Mouse (Mus musculus) forebrain, embryonic 11.5 days (tissue): ENCODE measurements around the gene Fancg. TPM values are rescaled to one million over a fixed set of nuclear protein-coding genes. Genes with fewer than 3 reads are reported as not detected.

Experiments
- ATAC-seq: fragments of 200-750 bp; cut with Nextera tagmentation; replicated peaks from 2 replicates; pipeline ENCODE4 v1.8.0; 2017; ENCODE audit warnings: moderate TSS enrichment; ENCODE audit not compliant: low FRiP score
- DNase-seq: peaks from one replicate; pipeline ENCODE4 v3.0.0-alpha.2; 2017; ENCODE audit warnings: low spot score
- H3K27ac ChIP-seq: fragments of 300-500 bp; sonication (generic); 2 replicates; pipeline ENCODE4 v1.5.1; 2014; ENCODE audit warnings: low read depth, low read length
- H3K27me3 ChIP-seq: fragments of 300-500 bp; sonication (generic); 2 replicates; pipeline ENCODE4 v1.6.1; 2014; ENCODE audit warnings: mild to moderate bottlenecking, low read length, mixed read lengths; ENCODE audit not compliant: control insufficient read depth, insufficient read depth
- H3K36me3 ChIP-seq: fragments of 300-500 bp; sonication (generic); 2 replicates; pipeline ENCODE4 v1.6.1; 2014; ENCODE audit warnings: mild to moderate bottlenecking, low read length, moderate library complexity, mixed read lengths; ENCODE audit not compliant: control insufficient read depth, insufficient read depth
- H3K4me1 ChIP-seq: fragments of 300-500 bp; sonication (generic); replicated peaks from 2 replicates; pipeline ENCODE4 v1.6.1; 2014; ENCODE audit warnings: low read length, mixed read lengths; ENCODE audit not compliant: control insufficient read depth, insufficient read depth
- H3K4me2 ChIP-seq: fragments of 300-500 bp; sonication (generic); 2 replicates; pipeline ENCODE4 v1.6.1; 2014; ENCODE audit warnings: low read depth, mild to moderate bottlenecking, low read length, moderate library complexity, mixed read lengths; ENCODE audit not compliant: severe bottlenecking
- H3K4me3 ChIP-seq: fragments of 300-500 bp; sonication (generic); 2 replicates; pipeline ENCODE4 v1.5.1; 2014; ENCODE audit warnings: low read depth, low read length
- H3K9ac ChIP-seq: fragments of 300-500 bp; sonication (generic); 2 replicates; pipeline ENCODE4 v1.6.1; 2014; ENCODE audit warnings: low read length
- H3K9me3 ChIP-seq: fragments of 300-500 bp; sonication (generic); 2 replicates; pipeline ENCODE4 v1.6.1; 2016; ENCODE audit warnings: low read length, mixed read lengths; ENCODE audit not compliant: control insufficient read depth
- WGBS: fragments of 180-500 bp; shearing (Covaris S2); extraction: QIAGEN DNeasy Blood & Tissue Kit; methylation state at CpG from one replicate; pipeline ENCODE4 v1.1.7; 2014; 5-methylcytosine and 5-hydroxymethylcytosine counted together
- polyA plus RNA-seq: library from polyadenylated mRNA; unstranded; fragments of >200 nt; fragmentation: Nextera tagmentation; extraction: Ambion mirVana; gene quantifications from 2 replicates; pipeline ENCODE4 v1.2.1, GENCODE M21; 2014

Gene Fancg
- polyA plus RNA-seq, 1 experiment from 2014 or later: 24.7 TPM

DNA sequence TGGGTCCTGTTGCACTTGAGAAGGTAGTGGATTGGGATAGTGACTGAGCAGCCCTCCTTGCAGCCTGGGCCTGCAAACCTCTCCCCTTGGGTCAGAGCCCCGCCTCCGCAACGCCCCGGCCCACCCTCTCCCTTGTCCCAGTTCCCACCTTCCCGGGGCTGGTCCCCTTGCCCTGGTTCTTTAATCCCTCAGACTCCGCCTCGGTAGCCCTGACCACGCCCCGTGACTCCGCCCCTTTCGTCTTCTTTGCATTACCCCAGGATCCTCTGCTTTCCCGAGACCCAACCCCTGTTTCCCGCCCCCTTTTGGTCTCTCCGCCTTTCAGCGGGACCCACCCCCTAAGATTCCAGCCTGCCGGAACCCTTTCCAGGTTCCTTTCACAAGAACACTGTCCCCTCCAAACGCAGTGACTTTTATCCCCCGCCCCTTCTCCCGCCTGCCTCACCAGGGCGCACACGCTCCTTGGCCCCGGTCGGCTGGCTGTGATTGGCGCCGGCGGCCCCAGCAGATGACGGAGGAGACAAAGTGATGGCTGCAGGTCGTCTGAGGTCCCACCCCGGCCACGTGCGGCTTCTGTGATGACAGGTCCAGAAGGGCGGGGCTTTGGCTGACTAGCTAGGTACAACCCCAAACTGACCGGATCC, 35.5 kb upstream of the Fancg start, which contains the start of gene Fam214b:
Fam214b (minus strand) TSS at position 562 of the 644 bp plus-strand sequence.
- ATAC-seq (peak; percentile 84), DNase-seq (peak; percentile 99)
- under 1% methylated on average over 33 of the region's 33 CpGs for WGBS
- Histone ChIP-seq H3K27me3 (no peaks in the 10 kb centered on the region), H3K36me3 (no peaks in the 10 kb centered on the region), H3K27ac (peak within 1 kb of the TSS; percentile 99), H3K9ac (peak within 1 kb of the TSS; percentile 70), H3K9me3 (no peaks in the 10 kb centered on the region), H3K4me2 (peak within 1 kb of the TSS; percentile 89), H3K4me1 (peaks cover 14% of the 10 kb centered on the region), H3K4me3 (peak within 1 kb of the TSS; percentile 56)

DNA sequence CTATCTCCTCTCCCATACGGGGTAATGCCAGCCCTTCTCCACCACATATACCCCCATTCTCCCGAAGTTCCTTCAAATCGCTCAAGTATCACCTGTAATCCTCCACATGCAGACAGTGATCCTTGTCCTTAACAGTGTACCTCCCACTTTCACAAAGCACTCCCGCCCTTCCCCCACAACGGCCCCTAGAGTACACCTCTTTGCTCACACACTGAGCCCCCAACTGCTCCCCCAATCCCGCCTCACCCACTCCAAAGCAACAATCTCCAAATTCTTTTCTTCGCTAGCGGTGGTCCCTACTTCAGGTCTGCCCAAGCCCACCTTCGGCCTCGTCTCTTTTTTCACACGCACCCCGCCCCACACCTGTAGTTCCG, 35.0 kb upstream of the Fancg start:
- Histone ChIP-seq H3K4me3 (peak overlapping the region; percentile 56), H3K9ac (peak overlapping the region; percentile 70), H3K36me3 (no peaks in the 10 kb centered on the region), H3K27ac (peak overlapping the region; percentile 99), H3K9me3 (no peaks in the 10 kb centered on the region), H3K4me1 (peaks cover 14% of the 10 kb centered on the region), H3K27me3 (no peaks in the 10 kb centered on the region), H3K4me2 (peak overlapping the region; percentile 89)
- DNase-seq (no peak), ATAC-seq (no peak; the same call in 1 of the 2 replicates)
- 3% methylated on average over 13 of the region's 13 CpGs for WGBS

DNA sequence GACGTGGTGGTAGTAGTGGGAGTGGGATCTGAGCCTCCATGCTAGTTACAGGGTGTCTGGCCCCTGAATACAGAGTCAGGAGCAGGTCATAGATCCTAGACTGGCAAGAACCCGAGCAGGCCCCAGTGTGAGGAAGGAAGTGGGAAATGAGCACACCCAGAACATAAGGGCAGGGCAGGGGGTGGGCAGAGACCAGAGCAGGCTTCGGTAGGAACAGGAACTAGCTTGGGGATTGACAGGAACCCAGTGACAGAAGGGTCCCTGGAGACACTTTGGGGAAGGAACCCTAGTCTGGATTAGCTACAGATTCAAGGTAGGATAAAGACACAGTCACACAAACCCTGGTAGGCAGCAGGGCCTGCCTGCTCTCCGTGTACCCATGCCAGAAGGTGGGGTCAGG, 34.4 kb upstream of the Fancg start:
- Histone ChIP-seq H3K27me3 (no peaks in the 10 kb centered on the region), H3K36me3 (no peaks in the 10 kb centered on the region), H3K4me3 (peak overlapping the region; percentile 56), H3K4me2 (peak overlapping the region; percentile 89), H3K4me1 (peaks cover 16% of the 10 kb centered on the region), H3K9me3 (no peaks in the 10 kb centered on the region), H3K27ac (peak overlapping the region; percentile 99), H3K9ac (peak overlapping the region; percentile 70)
- DNase-seq (no peak), ATAC-seq (no peak)
- 13% methylated on average over 4 of the region's 4 CpGs for WGBS

DNA sequence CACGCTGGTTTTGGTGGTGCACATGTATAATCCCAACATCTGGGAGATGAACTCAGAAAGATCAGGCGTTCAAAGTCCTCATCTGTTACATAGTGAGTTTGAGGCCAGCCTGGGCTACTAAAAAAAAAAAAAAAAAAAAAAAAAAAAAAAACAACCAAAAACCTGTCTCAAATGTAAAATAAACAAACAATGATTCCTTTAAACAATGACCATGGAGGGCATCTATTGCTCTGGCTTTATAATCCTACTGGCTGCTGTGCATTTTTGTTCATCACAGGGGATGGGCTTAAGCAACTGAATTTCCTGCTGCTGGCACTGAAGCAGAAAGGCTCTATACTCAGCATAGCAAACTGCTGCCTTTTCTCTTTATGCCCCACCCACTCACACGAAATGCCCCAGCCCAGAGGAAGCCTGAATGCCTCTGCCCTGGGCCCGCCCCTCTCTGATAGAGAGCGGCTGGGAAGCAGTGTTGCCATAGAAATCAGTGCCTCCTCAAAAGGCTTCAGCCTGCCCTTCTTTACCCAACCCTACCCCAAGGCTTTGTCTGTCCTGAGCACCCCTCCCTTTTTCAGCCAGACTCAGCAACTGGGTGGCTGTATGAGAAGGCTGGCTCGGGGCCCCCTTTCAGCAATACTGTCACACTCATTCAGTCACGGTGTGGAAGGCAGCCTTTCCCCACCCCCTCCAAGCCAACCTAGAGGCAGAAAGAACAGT, 33.5 kb upstream of the Fancg start:
- peak; percentile 87 for ATAC-seq
- DNase-seq: peak; percentile 91
- Histone ChIP-seq H3K27me3 (no peaks in the 10 kb centered on the region), H3K9ac (peak overlapping the region; percentile 70), H3K36me3 (no peaks in the 10 kb centered on the region), H3K4me3 (peak overlapping the region; percentile 56), H3K27ac (peak overlapping the region; percentile 99), H3K4me1 (peaks cover 22% of the 10 kb centered on the region), H3K9me3 (no peaks in the 10 kb centered on the region), H3K4me2 (peak overlapping the region; percentile 89)
- WGBS: 9% methylated on average over 7 of the region's 7 CpGs

DNA sequence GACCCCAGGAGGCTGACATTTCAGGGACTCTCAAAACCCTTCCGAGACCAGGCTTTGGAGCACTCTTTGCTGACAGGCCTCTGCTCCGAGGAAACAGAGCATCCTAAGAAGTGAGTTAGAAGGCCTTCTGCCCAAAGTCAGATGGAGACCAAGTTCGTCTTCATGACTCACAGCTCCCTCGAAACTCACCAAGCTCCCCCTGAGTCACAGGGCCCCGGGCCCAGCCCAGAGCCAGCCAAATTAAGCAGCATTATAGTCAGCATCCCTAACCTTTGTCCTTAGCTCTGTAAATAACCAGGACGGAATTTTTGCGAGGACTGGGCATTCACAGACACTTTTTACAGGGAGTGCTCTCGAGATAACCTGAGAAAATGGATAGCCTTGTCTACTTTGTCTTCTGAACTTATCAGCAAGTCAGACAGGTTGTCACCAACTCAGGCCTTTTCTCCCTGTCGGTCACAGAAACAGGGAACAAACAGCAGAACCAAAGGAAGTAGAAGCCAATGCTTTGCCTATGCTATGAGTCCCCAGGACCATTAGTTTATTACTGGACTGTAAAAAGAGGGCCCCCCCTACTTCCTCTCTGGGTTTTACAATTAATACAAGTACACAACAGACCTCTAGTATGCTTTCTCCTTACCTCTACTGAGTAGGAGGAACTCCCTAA, 30.7 kb upstream of the Fancg start:
- peaks cover 22% of the 10 kb centered on the region for H3K4me1 ChIP-seq
- H3K4me2 ChIP-seq: no peak overlapping the region
- no peak overlapping the region for H3K4me3 ChIP-seq
- WGBS: 71% methylated on average over 9 of the region's 9 CpGs
- DNase-seq (no peak), ATAC-seq (no peak)
- no peaks in the 10 kb centered on the region for H3K9me3 ChIP-seq
- H3K27me3 ChIP-seq: no peaks in the 10 kb centered on the region
- H3K9ac ChIP-seq: no peak overlapping the region; the same call in 1 of the 2 replicates
- H3K36me3 ChIP-seq: peaks cover 3% of the 10 kb centered on the region; the same call in 1 of the 2 replicates
- peak overlapping the region; percentile 51; the same call in 1 of the 2 replicates for H3K27ac ChIP-seq

DNA sequence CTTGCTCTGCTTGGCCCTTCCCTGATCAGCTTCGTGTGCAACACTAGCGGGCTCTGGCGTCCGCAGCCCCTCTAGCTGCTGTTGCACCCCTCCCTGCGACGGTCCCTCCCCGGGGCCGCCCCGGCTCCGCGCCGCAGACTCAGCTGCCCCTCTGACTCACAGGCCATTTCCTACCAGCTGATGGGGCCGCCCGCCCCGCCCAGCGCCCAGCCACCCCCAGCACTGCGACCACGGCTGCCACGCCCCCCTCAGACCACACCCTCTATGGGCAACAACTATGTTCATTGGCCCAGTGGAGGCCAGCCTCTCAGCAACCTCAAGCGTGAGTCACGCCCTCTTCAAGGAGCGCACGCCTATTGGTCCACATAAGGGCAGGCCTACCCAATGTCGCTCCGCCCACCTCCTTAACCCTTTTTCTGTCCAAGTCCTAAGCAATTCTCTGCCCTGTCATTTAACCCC, 29.8 kb upstream of the Fancg start:
- WGBS: under 1% methylated on average over 25 of the region's 25 CpGs
- ATAC-seq: peak; percentile 93
- H3K4me1 ChIP-seq: peaks cover 22% of the 10 kb centered on the region
- H3K27ac ChIP-seq: peak overlapping the region; percentile 62; the same call in 1 of the 2 replicates
- no peaks in the 10 kb centered on the region for H3K9me3 ChIP-seq
- peaks cover 3% of the 10 kb centered on the region; the same call in 1 of the 2 replicates for H3K36me3 ChIP-seq
- peak overlapping the region; percentile 91 for H3K4me2 ChIP-seq
- no peaks in the 10 kb centered on the region for H3K27me3 ChIP-seq
- H3K4me3 ChIP-seq: peak overlapping the region; percentile 64
- peak; percentile 98 for DNase-seq
- H3K9ac ChIP-seq: peak overlapping the region; percentile 72

DNA sequence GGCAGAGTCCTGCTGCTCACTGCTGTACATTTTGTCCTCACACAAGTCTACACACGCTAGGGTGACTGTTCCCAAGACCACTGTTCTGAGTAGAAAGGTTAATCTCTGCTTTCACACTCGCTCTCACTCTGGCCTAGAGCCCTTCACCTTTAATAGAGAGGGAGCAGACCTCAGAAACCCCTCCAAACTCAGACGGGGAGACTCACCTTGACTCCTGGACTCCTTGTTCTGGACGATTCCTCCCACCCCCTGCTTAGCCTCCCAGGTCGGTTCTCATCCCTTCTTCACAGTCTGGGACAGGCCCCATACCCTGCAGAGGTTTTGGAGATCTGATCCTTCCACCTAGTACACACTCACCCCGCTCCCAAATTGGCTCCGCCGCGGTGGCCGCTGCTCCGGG, 29.3 kb upstream of the Fancg start:
- DNase-seq (no peak), ATAC-seq (no peak)
- H3K4me1 ChIP-seq: peaks cover 20% of the 10 kb centered on the region
- 4% methylated on average over 11 of the region's 11 CpGs for WGBS
- peak overlapping the region; percentile 62 for H3K27ac ChIP-seq
- peak overlapping the region; percentile 64 for H3K4me3 ChIP-seq
- H3K4me2 ChIP-seq: peak overlapping the region; percentile 91
- peaks cover 5% of the 10 kb centered on the region; the same call in 1 of the 2 replicates for H3K36me3 ChIP-seq
- no peaks in the 10 kb centered on the region for H3K27me3 ChIP-seq
- peak overlapping the region; percentile 72 for H3K9ac ChIP-seq
- H3K9me3 ChIP-seq: no peaks in the 10 kb centered on the region
